Mouse (Mus musculus) olfactory bulb, adult 2 months (tissue): ENCODE data around the gene Nudt7.

ENCODE experiments used
- CTCF ChIP-seq: fragments of 200-500 bp; IDR thresholded peaks from 2 replicates; pipeline ENCODE4 v1.5.1; 2012; ENCODE audit warnings: low read depth, mild to moderate bottlenecking, low read length, moderate library complexity; ENCODE audit not compliant: insufficient read depth
- POLR2A ChIP-seq: fragments of 200-500 bp; IDR thresholded peaks from 2 replicates; pipeline ENCODE4 v1.6.1; 2012; ENCODE audit warnings: mild to moderate bottlenecking, low read depth, low read length, moderate library complexity; ENCODE audit not compliant: insufficient read depth

DNA sequence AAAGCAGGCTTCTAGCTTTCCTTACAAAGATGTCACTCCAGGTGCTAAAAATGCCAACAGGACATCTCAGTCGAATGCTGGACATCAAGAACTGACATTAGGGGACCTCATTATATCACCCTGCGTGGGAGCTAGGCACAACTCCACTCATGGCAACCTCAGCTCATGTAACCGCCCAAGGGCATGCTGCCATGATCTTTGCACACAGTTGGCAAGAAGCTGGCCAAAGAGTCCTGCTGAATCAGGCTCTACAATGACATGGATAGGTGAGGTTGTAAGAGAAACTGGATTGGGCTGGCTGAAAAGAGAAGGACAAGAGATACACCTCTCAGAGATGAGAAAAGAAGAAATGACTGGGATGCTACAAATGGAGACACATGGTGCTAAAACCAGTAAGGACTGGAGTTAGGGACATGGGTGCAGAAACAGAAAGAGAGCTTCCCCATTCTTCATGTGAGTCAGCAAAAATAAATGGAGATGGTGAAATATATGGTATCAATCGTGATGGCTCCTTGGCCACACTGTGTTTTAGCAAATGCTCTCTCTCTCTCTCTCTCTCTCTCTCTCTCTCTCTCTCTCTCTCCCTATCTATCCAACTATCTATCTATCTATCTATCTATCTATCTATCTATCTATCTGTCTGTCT lies 10.4 kb downstream of the Nudt7 start:
- TF ChIP-seq CTCF (no peak), POLR2A (no peak)
